Mouse (Mus musculus): ENCODE measurements at regions not wholly inside any gene's neighbourhood (a gene's known extent, or its start where the extent isn't known, plus 50 kb on each side); places are given as distances from the start of the nearest gene placed in this dataset.
A peak's percentile ranks its signal among the peaks of the same experiment; 100 is the strongest.

- DNase-seq (ENCODE audit: low spot score), result no peak
These were observed 133.6 kb downstream of the Papss1 start for GRCm38 (mm10) chr3:131698070-131698750.

- no peak for DNase-seq (ENCODE audit: low spot score)
These were observed 138.6 kb downstream of the Papss1 start for GRCm38 (mm10) chr3:131703134-131703533.

GRCm38 (mm10) chr3:131713532-131713931 is 149.0 kb downstream of the Papss1 start:
- DNase-seq (ENCODE audit: low spot score), result no peak

- DNase-seq (ENCODE audit: low spot score), result no peak
These were observed 154.2 kb downstream of the Papss1 start for GRCm38 (mm10) chr3:131718761-131719160.

GRCm38 (mm10) chr3:131728618-131729017 is 164.1 kb downstream of the Papss1 start:
- DNase-seq (ENCODE audit: low spot score), result no peak

GRCm38 (mm10) chr3:131734226-131734625 is 169.7 kb downstream of the Papss1 start:
- DNase-seq (ENCODE audit: low spot score), result peak; percentile 31

GRCm38 (mm10) chr3:131737461-131737860 is 172.9 kb downstream of the Papss1 start:
- no peak for DNase-seq (ENCODE audit: low spot score)

GRCm38 (mm10) chr3:131737953-131738598 is 173.5 kb downstream of the Papss1 start:
- no peak for DNase-seq (ENCODE audit: low spot score)

- DNase-seq (ENCODE audit: low spot score), result no peak
These were observed 191.0 kb downstream of the Papss1 start for GRCm38 (mm10) chr3:131755537-131755936.

GRCm38 (mm10) chr3:131756126-131756525 is 191.6 kb downstream of the Papss1 start:
- DNase-seq (ENCODE audit: low spot score), result no peak

- no peak for DNase-seq (ENCODE audit: low spot score)
These were observed 205.4 kb downstream of the Papss1 start for GRCm38 (mm10) chr3:131769976-131770375.

GRCm38 (mm10) chr3:131770486-131770885 is 205.9 kb downstream of the Papss1 start:
- no peak for DNase-seq (ENCODE audit: low spot score)

GRCm38 (mm10) chr3:131771863-131772546 is 207.4 kb downstream of the Papss1 start:
- no peak for DNase-seq (ENCODE audit: low spot score)

- no peak for DNase-seq (ENCODE audit: low spot score)
These were observed 208.0 kb downstream of the Papss1 start for GRCm38 (mm10) chr3:131772593-131772992.

- DNase-seq (ENCODE audit: low spot score), result no peak
These were observed 210.9 kb downstream of the Papss1 start for GRCm38 (mm10) chr3:131775431-131775830.

GRCm38 (mm10) chr3:131776650-131777049 is 212.1 kb downstream of the Papss1 start:
- DNase-seq (ENCODE audit: low spot score), result no peak

- no peak for DNase-seq (ENCODE audit: low spot score)
These were observed 215.2 kb downstream of the Papss1 start for GRCm38 (mm10) chr3:131779803-131780202.

GRCm38 (mm10) chr3:131785524-131785923 is 221.0 kb downstream of the Papss1 start:
- no peak for DNase-seq (ENCODE audit: low spot score)

- no peak for DNase-seq (ENCODE audit: low spot score)
These were observed 223.8 kb downstream of the Papss1 start for GRCm38 (mm10) chr3:131788321-131788720.

- DNase-seq (ENCODE audit: low spot score), result no peak
These were observed 224.6 kb downstream of the Papss1 start for GRCm38 (mm10) chr3:131789177-131789576.

- DNase-seq (ENCODE audit: low spot score), result no peak
These were observed 229.5 kb downstream of the Papss1 start for GRCm38 (mm10) chr3:131794056-131794455.

GRCm38 (mm10) chr3:131795108-131796005 is 230.8 kb downstream of the Papss1 start:
- no peak for DNase-seq (ENCODE audit: low spot score)
